Mouse (Mus musculus) lung, embryonic 14.5 days (tissue): ENCODE results near the gene Chd3. TPM values are rescaled to one million over a fixed set of nuclear protein-coding genes. Genes with fewer than 3 reads are reported as not detected.

Source experiments
- ATAC-seq: fragments of 200-750 bp; cut with Nextera tagmentation; 2 replicates; pipeline ENCODE4 v1.8.0; 2017; ENCODE audit warnings: mild to moderate bottlenecking, moderate TSS enrichment, moderate library complexity; ENCODE audit not compliant: insufficient read depth
- DNase-seq: peaks from one replicate; pipeline ENCODE4 v3.0.0-alpha.2; 2015
- H3K27ac ChIP-seq: fragments of 300-500 bp; sonication (generic); 2 replicates; pipeline ENCODE4 v1.5.1; 2014; ENCODE audit warnings: low read depth, mild to moderate bottlenecking, moderate library complexity
- H3K27me3 ChIP-seq: fragments of 300-500 bp; sonication (generic); 2 replicates; pipeline ENCODE4 v1.6.1; 2014; ENCODE audit warnings: low read length, control low read depth; ENCODE audit not compliant: insufficient read depth
- H3K36me3 ChIP-seq: fragments of 300-500 bp; sonication (generic); 2 replicates; pipeline ENCODE4 v1.6.1; 2014; ENCODE audit warnings: control low read depth; ENCODE audit not compliant: insufficient read depth
- H3K4me1 ChIP-seq: fragments of 300-500 bp; sonication (generic); 2 replicates; pipeline ENCODE4 v1.6.1; 2014; ENCODE audit warnings: antibody characterized with exemption, control low read depth; ENCODE audit not compliant: insufficient read depth
- H3K4me2 ChIP-seq: fragments of 300-500 bp; sonication (generic); 2 replicates; pipeline ENCODE4 v1.6.1; 2014; ENCODE audit warnings: mild to moderate bottlenecking
- H3K4me3 ChIP-seq: fragments of 300-500 bp; sonication (generic); 2 replicates; pipeline ENCODE4 v1.5.1; 2014; ENCODE audit warnings: low read depth, low read length
- H3K9ac ChIP-seq: fragments of 300-500 bp; sonication (generic); 2 replicates; pipeline ENCODE4 v1.6.1; 2014
- H3K9me3 ChIP-seq: fragments of 300-500 bp; sonication (generic); 2 replicates; pipeline ENCODE4 v1.6.1; 2016; ENCODE audit warnings: low read depth, low read length, control low read depth
- CTCF ChIP-seq: IDR thresholded peaks from 2 replicates; pipeline ENCODE4 v1.5.1; 2016; ENCODE audit warnings: antibody characterized with exemption, low read depth
- WGBS: fragments of 180-500 bp; shearing (Covaris S2); extraction: QIAGEN DNeasy Blood & Tissue Kit; methylation state at CpG from one replicate; pipeline ENCODE4 v1.1.7; 2014; 5-methylcytosine and 5-hydroxymethylcytosine counted together
- polyA plus RNA-seq: library from polyadenylated mRNA; unstranded; fragments of >200 nt; fragmentation: Nextera tagmentation; extraction: Ambion mirVana; gene quantifications from 2 replicates; pipeline ENCODE4 v1.2.1, GENCODE M21; 2014

Gene Chd3
- polyA plus RNA-seq, 1 experiment from 2014 or later, result 59.9 TPM

- no peak overlapping the region for H3K9ac ChIP-seq
- H3K27me3 ChIP-seq, result no peaks in the 10 kb centered on the region
- WGBS, result 72% methylated on average over 7 of the region's 7 CpGs
- DNase-seq, result no peak
- no peaks in the 10 kb centered on the region for H3K4me1 ChIP-seq
- no peaks in the 10 kb centered on the region for H3K9me3 ChIP-seq
- H3K27ac ChIP-seq, result no peak overlapping the region
- H3K36me3 ChIP-seq, result peaks cover 35% of the 10 kb centered on the region
- no peak overlapping the region for H3K4me2 ChIP-seq
- no peak for ATAC-seq
- no peak for TF ChIP-seq CTCF
- H3K4me3 ChIP-seq, result no peak overlapping the region
These were observed 71.0 kb downstream of the Chd3 start for GRCm38 (mm10) chr11:69298231-69298630.

DNA sequence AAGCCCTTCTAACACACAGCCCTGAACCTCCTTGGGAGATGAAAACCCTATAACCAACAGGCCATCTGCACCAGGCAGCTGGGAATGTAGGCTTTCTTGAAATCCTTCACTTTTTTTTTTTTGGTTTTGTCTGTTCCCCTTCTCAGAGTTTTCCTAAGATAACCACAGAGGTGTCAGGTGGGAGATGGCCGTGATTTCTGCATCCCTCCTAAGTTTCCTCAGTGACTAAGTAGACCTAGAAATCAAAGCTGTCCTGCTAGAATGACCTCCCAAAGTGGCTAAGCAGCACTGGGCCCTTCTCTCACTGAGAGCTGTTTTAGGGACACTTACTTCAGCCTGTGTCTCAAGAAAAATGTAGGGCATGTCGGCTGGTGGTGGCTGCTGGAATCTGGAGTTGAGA, 71.4 kb downstream of the Chd3 start:
- Histone ChIP-seq H3K9me3 (no peaks in the 10 kb centered on the region), H3K9ac (no peak overlapping the region), H3K4me2 (no peak overlapping the region), H3K4me1 (no peaks in the 10 kb centered on the region), H3K36me3 (peaks cover 31% of the 10 kb centered on the region), H3K27me3 (no peaks in the 10 kb centered on the region), H3K4me3 (no peak overlapping the region), H3K27ac (no peak overlapping the region)
- TF ChIP-seq CTCF, result no peak
- no peak for ATAC-seq
- WGBS, result 78% methylated on average over 2 of the region's 2 CpGs
- DNase-seq, result no peak

GRCm38 (mm10) chr11:69295286-69295685, 73.9 kb downstream of the Chd3 start:
- no peaks in the 10 kb centered on the region for H3K27me3 ChIP-seq
- peaks cover 17% of the 10 kb centered on the region; the same call in 1 of the 2 replicates for H3K36me3 ChIP-seq
- no peak overlapping the region for H3K9ac ChIP-seq
- H3K9me3 ChIP-seq, result no peaks in the 10 kb centered on the region
- ATAC-seq (no peak), DNase-seq (no peak)
- TF ChIP-seq CTCF, result no peak
- no peak overlapping the region for H3K27ac ChIP-seq
- no peak overlapping the region for H3K4me3 ChIP-seq
- WGBS, result 84% methylated on average over 3 of the region's 3 CpGs
- H3K4me2 ChIP-seq, result no peak overlapping the region
- H3K4me1 ChIP-seq, result no peaks in the 10 kb centered on the region

Other genes with a start within 250 kb of the Chd3 start
- gene Hes7, start 249.0 kb downstream of the Chd3 start, polyA plus RNA-seq, result 0.57 and 0.68 TPM in 2 replicates
- 0.19 and 0.41 TPM in 2 replicates for gene 9130213A22Rik, start 246.8 kb downstream of the Chd3 start, polyA plus RNA-seq
- gene Aloxe3, start 243.5 kb downstream of the Chd3 start, polyA plus RNA-seq, result 0.09 and 0.17 TPM in 2 replicates
- gene Alox12b, start 212.4 kb downstream of the Chd3 start, polyA plus RNA-seq, result not detected in 2 replicates
- not detected in 2 replicates for gene Alox8, start 171.6 kb downstream of the Chd3 start, polyA plus RNA-seq
- not detected in 2 replicates for gene Gucy2e, start 132.4 kb downstream of the Chd3 start, polyA plus RNA-seq
- gene Cntrob, start 45.6 kb downstream of the Chd3 start, polyA plus RNA-seq, result 16.6 and 19.2 TPM in 2 replicates
- 143 and 150 TPM in 2 replicates for gene Trappc1, start 45.4 kb downstream of the Chd3 start, polyA plus RNA-seq
- 0.89 and 1.3 TPM in 2 replicates for gene Kcnab3, start 43.1 kb downstream of the Chd3 start, polyA plus RNA-seq
- gene Rnf227, start 28.9 kb downstream of the Chd3 start, polyA plus RNA-seq, result 15.2 TPM in 2 replicates
- gene Naa38, start 26.1 kb upstream of the Chd3 start, polyA plus RNA-seq, result 169 and 173 TPM in 2 replicates
- gene Cyb5d1, start 26.2 kb upstream of the Chd3 start, polyA plus RNA-seq, result 26.8 and 27.2 TPM in 2 replicates
- 37.5 and 39.1 TPM in 2 replicates for gene Tmem88, start 28.8 kb upstream of the Chd3 start, polyA plus RNA-seq
- gene Kdm6b, start 44.3 kb upstream of the Chd3 start, polyA plus RNA-seq, result 22.9 and 24.4 TPM in 2 replicates
- 0.58 and 1.9 TPM in 2 replicates for gene Dnah2, start 179.7 kb upstream of the Chd3 start, polyA plus RNA-seq
- gene Efnb3, start 190.8 kb upstream of the Chd3 start, polyA plus RNA-seq, result 2.8 and 3.3 TPM in 2 replicates
- 27.1 and 33.6 TPM in 2 replicates for gene Wrap53, start 210.8 kb upstream of the Chd3 start, polyA plus RNA-seq
- 178 and 202 TPM in 2 replicates for gene Trp53, start 211.0 kb upstream of the Chd3 start, polyA plus RNA-seq
- gene Atp1b2, start 236.5 kb upstream of the Chd3 start, polyA plus RNA-seq, result 6.9 and 9.8 TPM in 2 replicates
- not detected in 2 replicates for gene Shbg, start 248.5 kb upstream of the Chd3 start, polyA plus RNA-seq